In genomic region chr3:146010751-146011150, GRCm38 (mm10) we compare ENCODE assay signal across 12 mouse cellular contexts. TPM values are rescaled to one million over a fixed set of nuclear protein-coding genes. Genes with fewer than 3 reads are reported as not detected.
A peak's percentile ranks its signal among the peaks of the same experiment; 100 is the strongest.
DNase-seq lines count a peak whose midpoint lies in the region; ATAC-seq and TF ChIP-seq lines count a peak whose summit lies in the region.
"Had no signal": no experiment of that assay in that cellular context is flagged by ENCODE, and none has a peak within 500 bp of the region (broad histone marks: within the 10 kb centered on the region; RNA-seq: fewer than 3 reads in every experiment).

No protein-coding gene starts in this region.

- peak overlapping the region; percentile 57 for H3K27ac ChIP-seq in gastrocnemius, adult 2 months
- peak overlapping the region; percentile 26; the same call in 1 of the 2 replicates for H3K27ac ChIP-seq in lung, embryonic 14.5 days (ENCODE audit: low read depth)
- H3K27ac ChIP-seq: hindbrain, embryonic 15.5 days; midbrain, embryonic 13.5 days had no signal

- no peak overlapping the region for H3K4me2 ChIP-seq in lung, embryonic 14.5 days
- H3K4me2 ChIP-seq: hindbrain, embryonic 15.5 days; midbrain, embryonic 13.5 days had no signal

- no peak for TF ChIP-seq CTCF in gastrocnemius, adult 2 months (IDR thresholded peaks at IDR 0.05)
- TF ChIP-seq CTCF in lung, embryonic 14.5 days (IDR thresholded peaks at IDR 0.05; ENCODE audit: low read depth) = no peak

- ATAC-seq in lung, embryonic 14.5 days (ENCODE audit: insufficient read depth) = no peak
- ATAC-seq: midbrain, embryonic 13.5 days had no signal

- H3K9ac ChIP-seq in lung, embryonic 14.5 days = no peak overlapping the region
- H3K9ac ChIP-seq: hindbrain, embryonic 15.5 days; midbrain, embryonic 13.5 days had no signal

- peaks cover 22% of the 10 kb centered on the region; the same call in 1 of the 2 replicates for H3K36me3 ChIP-seq in lung, embryonic 14.5 days (ENCODE audit: insufficient read depth)
- H3K36me3 ChIP-seq: G1E had no signal

- no peaks in the 10 kb centered on the region for H3K27me3 ChIP-seq in lung, embryonic 14.5 days (ENCODE audit: insufficient read depth, low read length)
- H3K27me3 ChIP-seq: hindbrain, embryonic 15.5 days; midbrain, embryonic 13.5 days had no signal

- intact Hi-C loops in gastrocnemius, adult 2 months (cut with DNase I) = no loop called here
- intact Hi-C loops in gastrocnemius, postnatal 14 days (cut with DNase I; ENCODE audit: low total_unique reads) = no loop called here

- DNase-seq in gastrocnemius, adult 2 months = no peak
- no peak for DNase-seq in gastrocnemius, postnatal 14 days
- no peak for DNase-seq in lung, embryonic 14.5 days
- no peak for DNase-seq in lung, postnatal 25 days (ENCODE audit: low spot score)
- DNase-seq in kidney, postnatal 25 days = peak; percentile 32 to 71
- DNase-seq in left cerebral cortex, adult 9 months (ENCODE audit: low spot score in 2 of 2) = no peak
- no peak for DNase-seq in thymus, postnatal 14 days
- DNase-seq in left cerebral cortex, adult 8-10 months (ENCODE audit: low spot score in 2 of 2) = no peak
- DNase-seq: thymus, adult 18-20 months had no signal

- no peaks in the 10 kb centered on the region for H3K9me3 ChIP-seq in lung, embryonic 14.5 days (ENCODE audit: low read depth, low read length)
- H3K9me3 ChIP-seq: G1E; hindbrain, embryonic 15.5 days; midbrain, embryonic 13.5 days had no signal

- H3K4me3 ChIP-seq in gastrocnemius, adult 2 months = no peak overlapping the region; the same call in 1 of the 2 replicates
- no peak overlapping the region for H3K4me3 ChIP-seq in lung, embryonic 14.5 days (ENCODE audit: low read depth, low read length)
- H3K4me3 ChIP-seq: hindbrain, embryonic 15.5 days; midbrain, embryonic 13.5 days had no signal

- 92% methylated on average over 4 of the region's 4 CpGs for WGBS in lung, embryonic 14.5 days

- H3K4me1 ChIP-seq in lung, embryonic 14.5 days (ENCODE audit: insufficient read depth) = no peaks in the 10 kb centered on the region
- H3K4me1 ChIP-seq: hindbrain, embryonic 15.5 days had no signal

RNA-seq across cellular contexts. Expression of gene Syde2, which starts 23.1 kb away (rescaled TPM):
- total RNA-seq in gastrocnemius, adult 2 months (2021) = 1 to 10 TPM in 1 of 2 experiments, under 1 TPM in 1; 0.97 to 1.1 TPM
- 1 to 10 TPM; 1.6 to 1.8 TPM for total RNA-seq in gastrocnemius, postnatal 14 days (2021)
- polyA plus RNA-seq in lung, embryonic 14.5 days (2014; fragmentation: Nextera tagmentation; extraction: Ambion mirVana) = 2.5 and 3.2 TPM in 2 replicates
- total RNA-seq in left cerebral cortex, adult 8-10 months (2022) = 1 to 10 TPM; 2.4 to 3.4 (median 3.1) TPM

Comparison
In these comparisons a context has a peak if more than half of its experiments do, and no peak if none do; other contexts are left out.
1. DNase-seq: peak in kidney, postnatal 25 days (2 of 2); none in gastrocnemius, adult 2 months (single experiment), gastrocnemius, postnatal 14 days (single experiment), lung, embryonic 14.5 days (single experiment), lung, postnatal 25 days (single experiment), left cerebral cortex, adult 9 months (0 of 2), thymus, postnatal 14 days (single experiment) and left cerebral cortex, adult 8-10 months (0 of 2).